Mouse (Mus musculus) liver, adult 2 months (tissue): ENCODE data around the gene Snu13. TPM values are rescaled to one million over a fixed set of nuclear protein-coding genes. Genes with fewer than 3 reads are reported as not detected.

Experiments used
- DNase-seq: peaks from one replicate; pipeline ENCODE4 v3.0.0-alpha.2; 2011; ENCODE audit warnings: low read depth, low spot score; ENCODE audit errors: extremely low read depth
- H3K27ac ChIP-seq: fragments of 200-500 bp; replicated peaks from 2 replicates; pipeline ENCODE4 v1.5.1; 2012; ENCODE audit warnings: low read depth, mild to moderate bottlenecking, control low read depth, inconsistent platforms, low read length; ENCODE audit not compliant: insufficient read depth
- H3K27me3 ChIP-seq: fragments of 200-500 bp; 2 replicates; pipeline ENCODE4 v1.6.1; 2012; ENCODE audit warnings: mild to moderate bottlenecking, moderate library complexity, low read length, inconsistent platforms; ENCODE audit not compliant: control insufficient read depth, insufficient read depth
- H3K36me3 ChIP-seq: fragments of 200-500 bp; 2 replicates; pipeline ENCODE4 v1.6.1; 2012; ENCODE audit warnings: low read length, inconsistent platforms; ENCODE audit not compliant: control insufficient read depth, insufficient read depth
- H3K4me1 ChIP-seq: fragments of 200-500 bp; 2 replicates; pipeline ENCODE4 v1.6.1; 2011; ENCODE audit warnings: low read length; ENCODE audit not compliant: control insufficient read depth, insufficient read depth
- H3K4me3 ChIP-seq: fragments of 200-500 bp; 2 replicates; pipeline ENCODE4 v1.5.1; 2011; ENCODE audit warnings: low read depth, mild to moderate bottlenecking, control low read depth, low read length, moderate library complexity; ENCODE audit not compliant: insufficient read depth
- H3K79me2 ChIP-seq: fragments of 200-500 bp; 2 replicates; pipeline ENCODE4 v1.6.1; 2012; ENCODE audit warnings: inconsistent platforms, mild to moderate bottlenecking, low read length, moderate library complexity; ENCODE audit not compliant: control insufficient read depth, insufficient read depth
- H3K9ac ChIP-seq: fragments of 200-500 bp; 2 replicates; pipeline ENCODE4 v1.6.1; 2012; ENCODE audit warnings: low read depth, mild to moderate bottlenecking, control low read depth, inconsistent platforms, low read length
- CTCF ChIP-seq: fragments of 200-500 bp; IDR thresholded peaks from 2 replicates; pipeline ENCODE4 v1.5.1; 2011; ENCODE audit warnings: low read depth, low read length, control low read depth
- POLR2A ChIP-seq: fragments of 200-500 bp; IDR thresholded peaks from 2 replicates; pipeline ENCODE4 v1.6.1; 2011; ENCODE audit warnings: low read length, control low read depth; ENCODE audit not compliant: insufficient read depth; ENCODE audit errors: extremely low read depth
- WGBS: fragments of 180-500 bp; shearing (Covaris S2); methylation state at CpG from one replicate; pipeline ENCODE4 v1.1.7; 2018; 5-methylcytosine and 5-hydroxymethylcytosine counted together
- polyA plus RNA-seq: library from polyadenylated mRNA; depleted of rRNA; stranded (reverse); fragments of >200 nt; gene quantifications from 2 replicates; pipeline ENCODE4 v1.2.3, GENCODE M21; 2012; rRNA removed
- total RNA-seq: library from RNA; depleted of rRNA; stranded (reverse); fragments of >200 nt; gene quantifications from 2 replicates; pipeline ENCODE4 v1.2.3, GENCODE M21; 2014; rRNA removed

Gene Snu13
- total RNA-seq, result 23.3 and 26.2 TPM in 2 replicates
- 23.1 and 25.4 TPM in 2 replicates for polyA plus RNA-seq

- Histone ChIP-seq H3K4me1 (peaks cover 7% of the 10 kb centered on the region), H3K27me3 (no peaks in the 10 kb centered on the region), H3K4me3 (peak within 1 kb of the TSS; percentile 80), H3K9ac (peak within 1 kb of the TSS; percentile 98), H3K79me2 (peaks cover 11% of the 10 kb centered on the region; the same call in 1 of the 2 replicates), H3K36me3 (peaks cover 9% of the 10 kb centered on the region), H3K27ac (peak within 1 kb of the TSS; percentile 85)
- TF ChIP-seq POLR2A, result peak; percentile 59; the same call in 1 of the 2 replicates
- no peak for TF ChIP-seq CTCF
- peak; percentile 61 for DNase-seq
- WGBS, result 1% methylated on average over 74 of the region's 74 CpGs
These were observed at the start of gene Snu13 for GRCm38 (mm10) chr15:82047080-82047883. Gene Snu13, minus strand, starts transcription at chr15:82047598.

GRCm38 (mm10) chr15:82091061-82091460 is 43.7 kb upstream of the Snu13 start:
- no peaks in the 10 kb centered on the region for H3K36me3 ChIP-seq
- H3K79me2 ChIP-seq, result no peaks in the 10 kb centered on the region
- WGBS, result 75% methylated on average over 7 of the region's 7 CpGs
- no peak for TF ChIP-seq POLR2A
- no peak for TF ChIP-seq CTCF
- no peak for DNase-seq
- no peak overlapping the region for H3K9ac ChIP-seq
- no peaks in the 10 kb centered on the region for H3K4me1 ChIP-seq
- 0 out of 2 replicates have a peak, but pooled peaks cover 2% of the 10 kb centered on the region for H3K27me3 ChIP-seq
- no peak overlapping the region for H3K27ac ChIP-seq
- H3K4me3 ChIP-seq, result no peak overlapping the region

GRCm38 (mm10) chr15:82087266-82087665 is 39.9 kb upstream of the Snu13 start:
- 15% methylated on average over 10 of the region's 10 CpGs for WGBS
- no peak for TF ChIP-seq CTCF
- no peak for TF ChIP-seq POLR2A
- H3K9ac ChIP-seq, result no peak overlapping the region
- H3K27ac ChIP-seq, result no peak overlapping the region
- H3K4me1 ChIP-seq, result no peaks in the 10 kb centered on the region
- no peaks in the 10 kb centered on the region for H3K79me2 ChIP-seq
- no peak overlapping the region for H3K4me3 ChIP-seq
- no peak for DNase-seq
- H3K36me3 ChIP-seq, result no peaks in the 10 kb centered on the region
- no peaks in the 10 kb centered on the region for H3K27me3 ChIP-seq

GRCm38 (mm10) chr15:82086131-82086530 is 38.7 kb upstream of the Snu13 start:
- no peaks in the 10 kb centered on the region for H3K4me1 ChIP-seq
- WGBS, result 82% methylated on average over 12 of the region's 12 CpGs
- TF ChIP-seq CTCF, result no peak
- no peak for TF ChIP-seq POLR2A

GRCm38 (mm10) chr15:82085606-82086005 is 38.2 kb upstream of the Snu13 start:
- WGBS, result 81% methylated on average over 9 of the region's 9 CpGs
- no peak overlapping the region for H3K27ac ChIP-seq
- H3K27me3 ChIP-seq, result no peaks in the 10 kb centered on the region

More at GRCm38 (mm10) chr15:82086131-82086530, 38.7 kb upstream of the Snu13 start:
- Histone ChIP-seq H3K36me3 (no peaks in the 10 kb centered on the region), H3K9ac (no peak overlapping the region), H3K79me2 (no peaks in the 10 kb centered on the region), H3K4me3 (no peak overlapping the region), H3K27me3 (no peaks in the 10 kb centered on the region), H3K27ac (no peak overlapping the region)
- no peak for DNase-seq

GRCm38 (mm10) chr15:82081161-82081560 is 33.8 kb upstream of the Snu13 start:
- WGBS, result 30% methylated on average over 7 of the region's 7 CpGs
- TF ChIP-seq POLR2A (no peak), CTCF (peak; percentile 40; the same call in 1 of the 2 replicates)
- Histone ChIP-seq H3K4me3 (no peak overlapping the region), H3K79me2 (no peaks in the 10 kb centered on the region), H3K36me3 (no peaks in the 10 kb centered on the region), H3K27ac (no peak overlapping the region), H3K9ac (no peak overlapping the region), H3K27me3 (no peaks in the 10 kb centered on the region), H3K4me1 (no peaks in the 10 kb centered on the region)
- DNase-seq, result no peak

More at GRCm38 (mm10) chr15:82085606-82086005, 38.2 kb upstream of the Snu13 start:
- TF ChIP-seq POLR2A, result no peak
- TF ChIP-seq CTCF, result no peak
- Histone ChIP-seq H3K79me2 (no peaks in the 10 kb centered on the region), H3K4me1 (no peaks in the 10 kb centered on the region), H3K36me3 (no peaks in the 10 kb centered on the region), H3K9ac (no peak overlapping the region), H3K4me3 (no peak overlapping the region)
- DNase-seq, result no peak
